Mouse (Mus musculus): ENCODE measurements around the gene Dcn.

DNA sequence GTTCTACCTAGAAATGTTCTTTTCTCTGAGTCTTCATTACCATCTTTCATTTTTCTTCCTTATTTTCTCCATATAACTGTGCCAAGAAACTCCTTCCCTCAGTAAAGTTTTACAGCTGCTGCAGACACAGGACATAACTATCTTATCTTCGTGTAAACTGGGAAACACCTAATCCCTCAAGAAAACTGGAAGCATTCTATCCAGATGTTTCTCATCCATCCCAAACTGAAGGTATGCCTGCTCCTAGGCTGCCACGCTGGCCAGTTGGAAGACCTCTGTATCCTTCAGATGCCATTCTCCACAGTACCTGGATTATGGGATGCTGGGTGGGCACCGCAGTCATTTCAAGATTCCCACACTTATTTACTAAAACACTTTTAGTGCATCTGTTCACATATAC lies 44.0 kb downstream of the Dcn start:
- TF ChIP-seq CTCF (IDR thresholded peaks at IDR 0.05; ENCODE audit: low read depth) (no peak), EP300 (IDR thresholded peaks at IDR 0.05; ENCODE audit: low read depth) (no peak)
